Mouse (Mus musculus): ENCODE data around the gene Cmtr2. TPM values are rescaled to one million over a fixed set of nuclear protein-coding genes. Genes with fewer than 3 reads are reported as not detected.

Gene Cmtr2
- total RNA-seq, 2 experiments from 2014 or later, result 8.9 to 11.7 TPM

DNA sequence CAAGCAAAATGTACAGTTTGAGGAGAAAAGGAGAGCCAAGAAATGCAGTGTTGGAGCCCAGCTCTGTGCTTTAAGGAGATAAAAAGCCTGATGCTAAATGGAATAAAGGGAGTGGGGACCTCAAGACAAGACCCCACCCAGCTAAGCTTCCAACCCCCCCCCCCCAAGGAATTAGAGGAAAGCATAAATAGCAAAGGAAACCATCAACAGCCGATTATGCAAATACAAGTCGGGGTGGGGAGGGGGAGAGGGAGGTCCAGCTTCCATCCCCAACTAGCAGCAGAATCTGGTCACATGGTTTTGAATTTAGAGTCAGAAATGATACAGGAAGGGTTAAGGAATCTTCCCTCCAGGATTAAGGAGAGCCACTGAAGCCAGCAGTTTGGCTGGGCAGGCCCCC is 29.1 kb downstream of the Cmtr2 start:
- ATAC-seq (replicated peaks; ENCODE audit: low FRiP score, low TSS enrichment, poor library complexity, severe bottlenecking), result no peak

- no peak for ATAC-seq (replicated peaks; ENCODE audit: low FRiP score, low TSS enrichment, poor library complexity, severe bottlenecking)
Measured at GRCm38 (mm10) chr8:110247238-110247637, 31.8 kb downstream of the Cmtr2 start.

GRCm38 (mm10) chr8:110253986-110254385 is 38.5 kb downstream of the Cmtr2 start:
- ATAC-seq (replicated peaks; ENCODE audit: low FRiP score, low TSS enrichment, poor library complexity, severe bottlenecking), result no peak

GRCm38 (mm10) chr8:110265796-110266305 is 50.4 kb downstream of the Cmtr2 start:
- ATAC-seq (replicated peaks; ENCODE audit: low FRiP score, low TSS enrichment, poor library complexity, severe bottlenecking), result no peak

DNA sequence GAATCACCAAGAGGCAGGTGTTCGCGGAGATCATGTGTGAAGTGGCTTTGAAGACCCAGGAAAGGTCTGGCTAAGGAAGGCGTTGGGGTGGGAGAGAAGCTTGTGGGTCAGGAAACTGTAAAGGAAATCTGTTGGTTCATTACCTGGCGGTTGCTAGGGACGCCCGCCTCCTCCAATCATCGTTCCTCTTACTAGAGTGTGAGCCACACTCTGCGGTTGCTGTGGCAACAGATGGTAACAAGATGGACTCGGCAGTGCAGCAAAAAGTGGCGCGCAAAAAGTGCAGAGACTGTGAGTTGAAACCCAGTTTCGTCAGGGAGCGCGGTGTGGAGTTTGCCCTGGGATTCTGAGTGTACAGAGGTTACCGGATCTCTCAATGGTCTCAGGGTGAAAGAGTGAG is 51.3 kb downstream of the Cmtr2 start, which contains the start of gene Hydin:
Gene Hydin, plus strand, starts transcription at position 237 of the 400 bp plus-strand sequence.
- ATAC-seq (replicated peaks; ENCODE audit: low FRiP score, low TSS enrichment, poor library complexity, severe bottlenecking), result no peak

DNA sequence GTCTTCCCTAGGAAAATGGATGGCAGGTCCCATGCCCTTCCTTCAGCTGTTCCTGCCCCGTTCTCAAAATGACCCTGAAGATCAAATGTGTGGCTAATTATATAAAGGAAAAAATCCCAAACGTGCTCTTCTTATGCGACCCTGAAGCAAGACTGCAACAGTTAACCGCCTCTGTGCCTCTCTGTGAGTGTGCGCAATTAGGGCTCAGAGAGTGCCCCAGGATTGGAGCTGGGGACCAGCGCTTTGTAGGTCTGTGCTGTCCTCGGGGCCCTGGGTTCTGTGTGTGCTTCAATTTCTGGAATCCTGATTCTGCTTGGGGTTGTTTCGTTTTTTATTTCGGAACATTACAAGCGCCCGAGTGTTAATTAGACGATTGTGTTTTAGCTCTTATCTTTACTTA is 51.8 kb downstream of the Cmtr2 start:
- ATAC-seq (replicated peaks; ENCODE audit: low FRiP score, low TSS enrichment, poor library complexity, severe bottlenecking), result no peak

DNA sequence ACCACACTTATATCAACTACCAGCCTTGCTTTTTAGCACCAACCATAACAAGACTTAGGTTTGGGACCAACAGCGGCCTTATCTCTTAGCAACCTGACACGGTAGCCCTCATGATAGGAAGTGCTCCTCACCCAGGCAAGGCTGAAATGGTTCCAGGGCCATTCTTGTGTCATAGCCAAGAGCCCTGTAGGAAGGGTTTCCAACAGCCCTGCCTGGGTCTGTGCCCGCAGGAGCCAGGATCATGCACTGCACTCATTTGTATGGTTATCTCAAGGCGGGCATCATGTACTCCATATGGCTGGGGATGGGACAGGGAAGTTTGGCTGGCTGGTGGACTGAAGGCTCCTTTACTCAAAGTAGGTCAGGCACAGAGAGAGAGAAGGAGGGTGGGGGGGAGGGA is 55.2 kb downstream of the Cmtr2 start:
- no peak for ATAC-seq (replicated peaks; ENCODE audit: low FRiP score, low TSS enrichment, poor library complexity, severe bottlenecking)

- ATAC-seq (replicated peaks; ENCODE audit: low FRiP score, low TSS enrichment, poor library complexity, severe bottlenecking), result no peak
Measured at GRCm38 (mm10) chr8:110273394-110273793, 57.9 kb downstream of the Cmtr2 start.

Other genes starting within 250 kb of the Cmtr2 start
- gene Tat, start 225.2 kb upstream of the Cmtr2 start, total RNA-seq (2014; fragmentation: Nextera tagmentation), result not detected in 2 replicates
- not detected in 2 replicates for gene Tat, start 225.2 kb upstream of the Cmtr2 start, total RNA-seq (2017)
- gene Chst4, start 175.9 kb upstream of the Cmtr2 start, total RNA-seq (2014; fragmentation: Nextera tagmentation), result not detected in 2 replicates
- not detected in 2 replicates for gene Chst4, start 175.9 kb upstream of the Cmtr2 start, total RNA-seq (2017)
- 0.27 TPM in 1 of 2 replicates, not detected in the other for gene Zfp612, start 135.9 kb upstream of the Cmtr2 start, total RNA-seq (2014; fragmentation: Nextera tagmentation)
- not detected in 2 replicates for gene Zfp612, start 135.9 kb upstream of the Cmtr2 start, total RNA-seq (2017)
- gene Gm21964, start 114.5 kb upstream of the Cmtr2 start, total RNA-seq (2014; fragmentation: Nextera tagmentation), result not detected in 2 replicates
- gene Gm21964, start 114.5 kb upstream of the Cmtr2 start, total RNA-seq (2017), result not detected in 2 replicates
- not detected in 2 replicates for gene Gm17720, start 112.9 kb upstream of the Cmtr2 start, total RNA-seq (2014; fragmentation: Nextera tagmentation)
- not detected in 2 replicates for gene Gm17720, start 112.9 kb upstream of the Cmtr2 start, total RNA-seq (2017)
- not detected in 2 replicates for gene Calb2, start 47.5 kb upstream of the Cmtr2 start, total RNA-seq (2014; fragmentation: Nextera tagmentation)
- gene Calb2, start 47.5 kb upstream of the Cmtr2 start, total RNA-seq (2017), result not detected in 2 replicates
- not detected in 2 replicates for gene Hydin, start 51.3 kb downstream of the Cmtr2 start, total RNA-seq (2014; fragmentation: Nextera tagmentation)
- not detected in 2 replicates for gene Hydin, start 51.3 kb downstream of the Cmtr2 start, total RNA-seq (2017)

All from megakaryocyte-erythroid progenitor cell, adult 5-6 weeks (primary cell).